Mouse (Mus musculus) gastrocnemius, adult 2 months (tissue): Measurements from ENCODE around the gene Rad52. TPM values are rescaled to one million over a fixed set of nuclear protein-coding genes. Genes with fewer than 3 reads are reported as not detected.

Experiments used
- DNase-seq: peaks from one replicate; pipeline ENCODE4 v3.0.0; 2022
- H3K27ac ChIP-seq: fragments of 200-600 bp; 2 replicates; pipeline ENCODE4 v1.8.1; 2022; ENCODE audit warnings: mild to moderate bottlenecking
- H3K4me3 ChIP-seq: fragments of 200-600 bp; 2 replicates; pipeline ENCODE4 v1.8.1; 2022; ENCODE audit warnings: mild to moderate bottlenecking, moderate library complexity
- CTCF ChIP-seq: fragments of 200-600 bp; IDR thresholded peaks from 2 replicates; pipeline ENCODE4 v1.8.1; 2022; ENCODE audit warnings: antibody characterized with exemption, mild to moderate bottlenecking, moderate library complexity
- intact Hi-C: fragments of 180-260 bp; cut with DNase I; formaldehyde crosslinking; loops from one replicate; pipeline ENCODE4 v1.15.1; 2025
- total RNA-seq, 2 experiments: library from RNA; stranded (reverse); gene quantifications; 2 replicates each; pipeline ENCODE4 v1.2.3; 2021

Gene Rad52
- total RNA-seq, 2 experiments from 2014 or later, result 15.1 to 18.2 TPM

DNA sequence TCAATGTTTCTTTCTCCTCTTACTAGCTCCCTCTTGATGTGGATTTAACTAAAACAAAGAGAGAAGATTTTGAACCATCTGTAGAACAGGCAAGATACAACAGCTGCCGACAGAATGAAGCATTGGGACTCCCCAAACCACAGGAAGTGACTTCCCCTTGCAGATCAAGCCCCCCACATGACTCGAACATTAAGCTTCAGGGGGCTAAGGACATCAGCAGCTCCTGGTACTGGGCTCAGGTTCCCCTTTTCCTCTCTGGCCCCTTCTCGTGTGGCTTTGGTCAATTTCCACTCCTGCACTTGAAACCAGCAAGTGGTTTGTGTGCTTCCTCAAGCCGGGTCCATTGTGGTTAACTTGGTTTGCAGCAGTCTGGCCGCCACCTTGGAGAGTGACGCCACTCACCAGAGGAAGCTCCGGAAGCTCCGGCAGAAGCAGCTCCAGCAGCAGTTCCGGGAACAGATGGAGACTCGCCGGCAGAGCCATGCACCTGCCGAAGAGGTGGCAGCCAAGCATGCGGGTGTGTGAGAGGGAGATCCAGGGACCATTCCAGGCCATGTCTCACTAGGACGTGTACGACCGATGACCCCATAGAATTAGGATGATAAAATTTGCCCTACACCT is 16.2 kb downstream of the Rad52 start:
- 0 out of 2 replicates have a peak overlapping the region, but pooled peaks have one; percentile 12 for H3K27ac ChIP-seq
- no peak overlapping the region for H3K4me3 ChIP-seq
- intact Hi-C loops, result no loop called here
- TF ChIP-seq CTCF, result no peak
- peak; percentile 26 for DNase-seq

DNA sequence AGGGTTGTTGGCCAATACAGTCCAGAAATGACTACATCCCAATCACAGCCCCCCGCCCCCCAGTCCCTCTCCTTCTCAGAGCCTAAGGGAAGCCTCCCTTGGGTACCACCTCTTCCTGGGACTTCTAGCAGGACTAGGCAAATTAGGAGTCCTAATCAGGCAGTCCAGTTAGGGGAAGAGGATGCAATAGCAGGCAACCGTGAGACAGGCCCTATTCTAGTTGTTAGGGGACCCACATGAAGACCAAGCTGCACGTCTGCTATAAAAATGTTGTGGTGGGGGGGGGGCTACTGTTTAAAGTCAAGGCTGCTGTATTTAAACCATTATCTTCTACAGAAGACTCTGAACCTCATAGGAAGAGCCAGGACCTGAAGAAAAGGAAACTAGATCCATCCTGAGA is 19.6 kb downstream of the Rad52 start:
- no peak overlapping the region for H3K4me3 ChIP-seq
- intact Hi-C loops, result loop anchor here (5.0 kb wide), 1 partner anchor 130 kb away; no protein-coding TSS in a partner anchor
- no peak overlapping the region for H3K27ac ChIP-seq
- no peak for DNase-seq
- TF ChIP-seq CTCF, result no peak

DNA sequence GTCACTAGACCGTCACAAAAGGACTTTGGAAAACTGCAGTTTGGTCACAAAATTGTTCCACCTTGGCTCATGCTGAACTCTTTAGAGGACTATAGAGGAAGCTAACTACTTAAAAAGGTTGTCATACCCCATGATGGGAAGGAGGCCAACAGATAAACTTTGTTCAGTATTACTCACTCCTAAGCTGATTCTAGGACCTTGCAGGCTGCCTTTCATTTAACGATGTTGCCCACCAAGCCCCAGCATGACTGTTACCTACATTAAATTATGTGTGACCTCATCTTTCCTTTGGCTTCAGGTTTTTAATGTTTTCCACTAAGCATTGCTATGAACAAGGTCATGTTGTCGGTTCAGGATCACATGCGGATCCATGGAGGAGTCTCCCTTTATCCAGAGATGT is 20.0 kb downstream of the Rad52 start:
- intact Hi-C loops, result loop anchor here (5.0 kb wide), 1 partner anchor 130 kb away; no protein-coding TSS in a partner anchor
- DNase-seq, result no peak
- H3K27ac ChIP-seq, result no peak overlapping the region
- no peak for TF ChIP-seq CTCF
- no peak overlapping the region for H3K4me3 ChIP-seq

DNA sequence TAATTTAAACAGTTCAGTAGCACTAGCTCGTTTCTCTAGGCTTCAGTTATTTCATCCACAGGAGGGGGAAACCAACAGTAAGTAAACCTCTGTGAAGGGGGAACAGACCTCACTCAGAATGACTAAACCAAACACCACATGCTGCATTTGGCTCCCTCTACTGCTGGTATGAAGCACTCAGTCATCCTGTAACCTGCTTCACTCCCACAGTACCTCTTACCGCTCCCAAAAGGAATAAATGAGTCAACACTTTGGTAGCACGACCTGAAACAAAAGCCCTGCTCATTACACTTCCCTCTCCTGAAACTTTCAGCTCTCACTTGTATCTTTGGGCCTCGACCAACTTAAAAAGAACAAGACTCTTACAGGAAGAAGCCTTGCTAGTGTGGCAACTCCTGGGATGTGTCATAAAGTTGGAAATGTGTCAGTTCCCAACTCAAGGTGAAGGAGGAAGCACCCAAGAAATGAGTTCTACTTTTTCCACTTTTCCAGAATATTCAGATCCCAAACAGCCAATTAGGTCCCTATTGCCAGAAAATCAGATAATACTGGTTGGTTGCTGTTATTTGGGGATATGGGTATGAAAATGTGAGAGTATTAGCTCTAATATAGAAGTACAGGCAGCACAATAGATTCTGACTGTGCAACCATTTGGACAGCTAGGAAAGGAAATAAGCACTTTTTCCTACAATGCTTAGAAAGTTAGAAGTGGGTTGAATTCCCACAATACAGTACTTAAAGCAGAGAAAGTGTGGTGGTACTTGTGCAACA is 21.9 kb downstream of the Rad52 start:
- intact Hi-C loops, result loop anchor here (5.0 kb wide), 3 partner anchors 38 to 437 kb away; no protein-coding TSS in a partner anchor
- peak; percentile 64 for TF ChIP-seq CTCF
- DNase-seq, result peak; percentile 32
- no peak overlapping the region for H3K4me3 ChIP-seq
- 0 out of 2 replicates have a peak overlapping the region, but pooled peaks have one; percentile 17 for H3K27ac ChIP-seq

Other genes with a start within 250 kb of the Rad52 start
- 10 to 100 TPM; 29.5 to 33.5 TPM for gene Erc1, start 54.5 kb upstream of the Rad52 start, total RNA-seq
- 100 to 1,000 TPM; 305 to 369 TPM for gene Wnk1, start 136.0 kb downstream of the Rad52 start, total RNA-seq
- gene Ninj2, start 190.7 kb downstream of the Rad52 start, total RNA-seq, result not detected